Mouse (Mus musculus): ENCODE data around the gene Taf11. TPM values are rescaled to one million over a fixed set of nuclear protein-coding genes. Genes with fewer than 3 reads are reported as not detected.

Gene Taf11
- total RNA-seq (2021), result 10 to 100 TPM; 38.7 to 41.5 TPM
- long read RNA-seq, transcript Taf11-201 (5 exons, 1,220 nt), result major isoform, 14 of 19 reads
- long read RNA-seq, partial matches to known transcripts, result 1 of 19 reads
- long read RNA-seq, other reads (novel, unspliced or antisense), result 3 of 19 reads

DNA sequence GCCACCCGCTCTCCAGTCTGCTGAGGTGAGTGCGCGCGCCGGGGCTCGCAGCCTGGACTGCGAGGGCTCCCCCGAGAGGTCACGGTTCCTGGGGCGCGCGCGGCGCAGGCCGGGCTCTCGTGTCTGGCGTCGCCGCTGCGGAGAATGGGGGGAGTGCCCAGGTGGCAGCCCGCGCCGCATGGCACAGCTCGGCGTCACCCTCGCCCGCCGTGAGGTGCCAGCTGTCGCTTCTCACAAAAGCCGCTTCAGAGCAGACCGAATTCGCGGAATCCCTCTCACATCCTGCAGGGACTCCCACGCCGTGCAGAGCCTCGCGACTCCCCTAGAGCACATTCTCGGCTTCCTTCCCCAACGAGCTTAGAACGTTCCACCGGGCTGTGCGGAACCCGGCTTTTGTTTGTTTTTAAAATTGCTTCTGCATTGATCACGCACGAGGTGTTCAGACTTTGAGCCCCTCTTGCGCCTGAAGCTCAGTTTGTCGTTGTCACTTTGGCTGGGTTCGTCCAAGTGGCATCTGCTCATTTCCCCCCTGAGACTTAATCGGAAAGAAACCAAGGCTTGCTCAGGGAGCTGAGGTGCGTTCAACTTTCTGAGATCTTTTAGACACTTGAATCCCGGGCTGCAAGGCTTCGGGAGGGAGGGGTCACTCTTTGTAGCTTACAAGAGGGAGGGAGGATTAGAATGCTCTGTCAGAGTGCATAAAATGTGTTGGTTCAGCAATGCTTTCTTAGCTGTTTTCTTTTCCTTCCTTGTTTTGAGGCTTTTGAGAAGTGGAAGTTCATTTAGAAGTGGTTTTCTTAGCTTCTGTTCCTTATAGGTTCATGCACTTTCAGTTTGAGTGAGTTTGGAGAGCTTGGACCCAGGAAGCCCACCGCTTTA, at the start of gene Taf11:
TSS of gene Taf11 (minus strand) at position 223 of the 879 bp plus-strand sequence.
- peak; percentile 68 to 86 for DNase-seq (ENCODE audit: low spot score in 2 of 2)

DNA sequence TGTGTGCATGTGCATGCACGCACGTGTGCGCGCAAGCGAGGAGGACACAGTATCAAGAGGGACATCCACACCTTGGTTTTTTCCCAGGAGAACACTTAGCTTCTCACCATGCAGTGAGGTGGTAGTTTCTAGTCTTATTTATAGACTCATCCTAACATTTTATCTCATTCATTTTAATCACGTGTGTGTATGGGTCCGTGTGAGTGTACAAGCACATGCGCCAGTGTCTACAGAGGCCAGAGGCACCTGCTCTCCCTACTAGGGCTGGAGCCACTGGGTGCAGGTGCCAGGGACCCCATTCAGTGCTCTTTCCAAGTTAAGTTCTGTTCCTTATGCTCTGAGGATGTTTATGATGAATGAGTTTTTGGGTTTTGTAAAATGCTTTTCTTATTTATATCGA, 48.0 kb upstream of the Taf11 start:
- DNase-seq (ENCODE audit: low spot score in 2 of 2), result no peak

DNA sequence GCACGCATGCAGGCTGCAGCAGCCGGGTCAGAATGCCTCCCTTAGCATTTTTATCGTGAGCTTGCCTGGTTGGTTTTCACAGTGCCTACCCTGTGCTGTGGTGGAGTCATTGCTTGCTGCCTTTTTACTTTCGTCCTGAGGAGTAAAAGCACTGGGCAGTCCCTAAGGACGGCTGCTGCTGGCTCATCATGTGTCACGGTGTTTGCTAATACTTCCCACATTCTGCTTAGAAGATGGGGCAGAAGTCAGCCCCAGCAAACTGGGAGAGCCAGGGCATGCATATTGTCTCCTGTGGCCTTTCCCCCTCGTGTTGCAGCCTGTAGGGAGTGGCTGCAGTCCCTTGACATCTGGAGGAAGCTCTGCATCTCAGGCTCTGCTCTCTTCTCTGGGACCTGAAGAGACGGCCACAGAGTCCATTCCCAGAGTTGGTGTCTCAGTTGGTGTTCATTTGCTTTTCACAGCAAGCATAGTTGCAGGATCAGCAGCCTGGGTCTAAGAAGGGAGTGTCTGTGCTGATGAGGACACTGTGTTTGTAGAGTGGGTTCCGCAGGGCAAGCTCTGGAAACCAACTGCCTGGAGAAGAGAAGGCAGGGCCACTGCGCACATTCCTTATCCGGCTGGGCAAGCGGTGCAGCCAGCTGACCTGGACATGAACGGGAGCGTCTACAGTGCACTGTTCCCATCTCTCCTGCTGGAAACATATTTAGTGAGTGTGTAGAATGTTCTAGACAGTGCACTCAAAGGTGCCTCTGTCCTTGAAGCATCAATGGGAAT, 45.2 kb upstream of the Taf11 start:
- DNase-seq (ENCODE audit: low spot score in 2 of 2), result no peak

DNA sequence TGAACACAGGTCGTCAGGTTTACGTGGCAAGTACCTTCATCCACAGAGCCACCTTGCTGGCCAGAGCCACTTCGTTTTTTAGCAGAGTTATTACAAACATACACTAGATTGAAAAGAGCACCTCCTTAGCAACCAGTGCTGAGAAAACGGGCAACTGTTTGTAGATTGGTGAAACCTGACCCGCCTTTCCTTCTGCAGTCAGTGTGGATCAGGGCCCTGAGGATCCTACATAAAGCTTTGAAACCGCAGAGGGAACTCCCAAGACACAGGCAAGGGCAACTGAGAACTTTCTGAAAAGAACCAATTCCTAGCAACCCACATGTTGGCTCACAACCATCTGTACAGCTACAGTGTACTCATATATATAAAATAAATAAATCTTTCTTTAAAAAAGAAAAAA, 43.5 kb upstream of the Taf11 start:
- DNase-seq (ENCODE audit: low spot score in 2 of 2), result no peak

DNA sequence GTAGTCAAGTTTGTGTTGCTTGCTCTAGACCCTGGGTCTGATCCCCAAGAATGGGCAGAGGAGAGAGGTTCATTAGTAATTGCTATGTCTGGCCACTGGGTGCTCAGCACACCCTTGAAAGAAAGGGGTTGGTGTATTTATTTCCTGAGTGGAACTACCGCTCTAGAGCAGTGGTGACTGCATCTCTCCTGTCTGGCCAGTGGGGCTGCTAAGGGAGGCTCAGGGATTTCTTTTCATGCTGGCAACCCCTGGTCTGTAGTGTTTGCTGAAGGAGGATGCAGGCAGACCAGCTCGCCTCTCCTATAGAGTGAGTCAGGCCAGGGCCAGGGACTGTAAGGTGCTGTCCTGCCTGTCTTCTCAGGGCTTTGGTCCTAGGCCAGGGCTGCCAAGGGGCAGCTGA, 37.5 kb upstream of the Taf11 start:
- no peak for DNase-seq (ENCODE audit: low spot score in 2 of 2)

DNA sequence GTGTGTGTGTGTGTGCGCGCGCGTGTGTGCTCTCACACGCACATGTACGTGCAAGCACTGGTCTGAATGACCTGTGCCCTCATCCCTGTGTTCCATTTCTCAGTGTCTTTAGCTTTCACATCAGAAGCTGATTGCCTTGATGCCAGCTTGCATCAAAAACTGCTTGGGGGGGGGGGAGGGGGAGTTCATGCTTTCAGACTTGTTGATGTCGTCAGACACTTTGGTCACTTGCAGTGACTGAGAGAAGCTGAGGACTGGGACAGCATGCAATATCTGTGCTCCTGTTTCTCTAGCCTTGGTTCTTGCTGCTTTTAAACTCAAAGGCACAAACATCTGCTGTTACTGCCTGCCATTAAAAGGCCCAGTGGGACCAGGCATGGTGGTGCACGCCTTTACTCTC, 36.7 kb upstream of the Taf11 start:
- DNase-seq (ENCODE audit: low spot score in 2 of 2), result no peak

DNA sequence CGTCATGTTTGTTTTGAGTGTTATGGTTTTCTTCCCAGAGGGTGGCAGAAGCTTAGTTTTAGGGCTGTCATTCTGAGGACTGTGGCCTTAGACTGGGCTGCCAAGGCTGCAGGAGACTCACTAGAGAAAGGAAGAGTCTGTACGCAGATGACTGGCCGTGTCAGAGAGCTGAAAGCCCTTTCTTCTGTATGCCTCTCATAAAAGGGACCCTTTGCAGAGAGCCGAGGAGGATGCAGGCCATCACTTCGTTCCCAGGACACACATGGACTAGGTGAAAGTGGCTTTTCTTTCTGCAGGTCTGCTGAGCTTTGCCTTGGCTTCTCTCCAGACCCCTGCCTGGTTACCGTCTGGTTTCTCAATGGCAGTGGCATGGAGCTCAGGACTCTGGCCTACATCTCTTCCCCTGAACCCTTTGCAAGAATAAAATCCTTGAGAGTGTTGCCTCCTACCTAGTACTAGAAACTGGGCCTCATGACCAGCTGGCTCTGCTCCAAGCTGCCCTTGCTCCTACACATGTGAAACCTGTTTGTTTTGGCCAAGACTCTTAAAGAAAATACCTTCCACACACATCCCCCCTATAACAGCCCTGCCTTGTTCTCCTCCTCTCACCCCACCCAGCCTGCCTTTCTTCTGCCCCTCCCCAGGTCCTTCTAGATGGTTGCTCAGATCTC, 36.0 kb upstream of the Taf11 start:
- DNase-seq (ENCODE audit: low spot score in 2 of 2), result no peak

DNA sequence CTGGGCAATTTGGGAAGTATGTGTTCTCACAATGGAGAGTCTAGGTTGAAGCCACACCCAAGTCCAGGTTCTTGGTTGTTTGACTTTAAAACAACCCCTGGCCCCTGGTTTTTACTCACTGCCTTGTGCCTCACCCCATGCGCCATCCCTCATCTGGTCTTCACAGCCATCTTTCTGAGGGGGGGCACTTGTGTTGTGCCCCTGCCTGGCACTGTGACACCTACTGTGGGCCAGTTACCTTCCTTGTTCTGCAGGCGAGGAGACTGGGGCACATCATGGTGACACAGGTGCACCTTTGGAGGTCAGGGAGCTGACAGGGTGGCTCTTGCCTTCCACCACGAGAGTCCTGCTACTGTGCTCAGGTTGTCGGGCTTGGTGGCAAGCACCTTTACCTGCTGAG, 32.5 kb upstream of the Taf11 start:
- no peak for DNase-seq (ENCODE audit: low spot score in 2 of 2)

DNA sequence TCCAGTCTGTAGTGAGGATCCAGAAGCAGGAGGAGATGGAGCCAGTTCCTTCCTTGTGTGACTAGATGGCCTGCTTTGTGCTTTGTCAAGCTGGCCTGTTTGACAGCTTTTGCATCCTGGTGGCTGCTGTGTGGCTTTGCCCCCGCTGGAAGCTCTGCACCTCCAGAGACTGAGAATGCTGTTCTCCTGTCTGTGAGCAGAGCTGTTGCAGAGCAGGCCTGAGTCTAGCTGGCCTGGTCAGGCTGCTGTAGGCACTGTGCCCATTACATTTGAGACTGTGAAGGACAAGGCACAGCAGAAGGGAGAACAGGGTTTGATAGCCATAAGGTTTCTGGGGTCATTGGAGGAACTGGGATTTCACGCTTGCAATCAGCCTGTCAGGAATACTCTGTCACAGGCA, 32.1 kb upstream of the Taf11 start:
- DNase-seq (ENCODE audit: low spot score in 2 of 2), result no peak

DNA sequence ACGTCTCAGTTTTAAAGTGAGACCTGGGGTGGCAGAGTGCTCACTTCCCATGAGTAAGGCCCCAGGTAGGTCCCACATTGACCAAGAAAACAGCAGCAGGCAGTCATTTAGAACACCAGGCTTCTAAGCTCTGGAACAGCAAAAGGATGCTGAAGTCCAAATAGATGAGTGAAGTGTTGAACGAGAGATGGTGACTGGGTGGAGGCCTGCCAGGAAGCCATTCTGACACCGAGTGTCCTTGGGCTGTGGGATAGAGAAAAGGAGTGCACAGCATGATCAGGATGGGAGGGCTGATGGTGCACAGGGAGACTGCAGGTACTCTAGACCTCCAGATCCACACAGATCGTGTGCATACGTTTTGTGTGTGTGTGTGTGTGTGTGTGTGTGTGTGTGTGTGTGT, 31.5 kb upstream of the Taf11 start:
- no peak for DNase-seq (ENCODE audit: low spot score in 2 of 2)

DNA sequence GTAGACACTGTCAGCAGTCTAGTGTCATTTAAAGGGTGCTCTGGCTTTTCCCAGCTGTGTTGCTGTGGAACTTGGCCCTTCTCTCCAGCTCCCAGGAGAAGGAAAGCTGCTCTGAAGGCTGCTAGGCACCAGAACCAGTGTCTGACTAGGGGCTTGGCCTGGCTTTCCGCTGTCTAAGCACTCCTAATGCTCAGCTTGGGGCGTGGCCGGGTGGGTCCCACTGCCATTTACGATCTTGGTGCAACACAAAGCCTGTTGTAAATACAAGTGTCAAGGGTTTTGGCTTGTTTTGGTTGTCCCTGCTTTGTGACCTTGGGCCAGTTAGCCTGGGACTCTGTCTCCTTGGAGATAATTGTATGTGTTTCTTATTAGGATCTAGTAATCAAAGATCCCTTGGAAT, 30.7 kb upstream of the Taf11 start:
- no peak for DNase-seq (ENCODE audit: low spot score in 2 of 2)

DNA sequence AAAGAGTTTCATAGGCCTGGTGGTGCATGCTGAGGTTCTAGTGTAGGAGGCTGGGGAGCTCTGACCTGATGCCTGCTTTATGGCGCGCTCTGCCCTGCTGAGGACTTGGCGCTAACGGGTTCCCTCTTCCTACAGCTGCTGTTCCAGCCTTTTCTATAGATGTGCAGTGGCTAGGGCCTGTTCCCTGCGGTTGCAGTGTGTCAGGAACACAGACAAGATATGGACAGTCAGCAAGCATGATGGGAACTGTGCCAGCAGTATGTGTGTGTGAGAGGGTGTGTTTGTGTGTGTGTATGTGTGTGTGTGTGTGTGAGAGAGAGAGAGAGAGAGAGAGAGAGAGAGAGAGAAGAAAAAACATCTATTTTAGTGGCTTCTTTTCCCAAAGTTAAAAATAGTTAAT, 29.4 kb upstream of the Taf11 start:
- DNase-seq (ENCODE audit: low spot score in 2 of 2), result no peak

DNA sequence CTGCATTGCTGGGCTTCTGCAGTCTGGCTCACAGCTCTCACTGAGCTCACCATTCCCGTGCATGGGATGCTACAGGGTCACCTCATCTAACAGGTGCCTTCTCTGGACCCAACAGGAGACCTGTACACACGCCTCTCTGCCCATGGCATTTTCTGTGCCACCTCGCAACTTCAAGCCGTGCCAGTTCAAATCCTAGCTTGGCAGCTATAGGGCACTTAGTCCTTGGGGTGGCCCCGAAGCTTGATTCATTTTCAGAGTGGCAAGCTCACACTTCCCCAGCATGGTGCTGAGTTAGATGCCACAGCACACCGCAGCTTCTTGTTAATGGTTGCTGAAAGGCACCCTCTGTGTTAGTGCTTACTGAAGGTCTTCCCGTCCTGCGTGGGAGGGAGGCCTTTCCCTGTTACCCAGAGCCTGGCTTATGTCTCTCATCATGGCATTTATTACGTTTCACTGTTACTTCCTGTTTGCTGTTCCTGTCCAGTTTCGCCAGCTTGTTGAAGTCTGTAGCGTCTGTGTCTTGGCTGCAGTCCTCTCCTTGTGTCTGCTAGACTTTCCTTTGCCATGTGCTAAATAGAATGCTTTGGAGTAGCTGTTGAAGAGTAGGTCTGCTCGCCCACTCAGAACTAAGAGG, 28.6 kb upstream of the Taf11 start:
- peak in 1 of 2 experiments; percentile 29 for DNase-seq (ENCODE audit: low spot score in 2 of 2)

DNA sequence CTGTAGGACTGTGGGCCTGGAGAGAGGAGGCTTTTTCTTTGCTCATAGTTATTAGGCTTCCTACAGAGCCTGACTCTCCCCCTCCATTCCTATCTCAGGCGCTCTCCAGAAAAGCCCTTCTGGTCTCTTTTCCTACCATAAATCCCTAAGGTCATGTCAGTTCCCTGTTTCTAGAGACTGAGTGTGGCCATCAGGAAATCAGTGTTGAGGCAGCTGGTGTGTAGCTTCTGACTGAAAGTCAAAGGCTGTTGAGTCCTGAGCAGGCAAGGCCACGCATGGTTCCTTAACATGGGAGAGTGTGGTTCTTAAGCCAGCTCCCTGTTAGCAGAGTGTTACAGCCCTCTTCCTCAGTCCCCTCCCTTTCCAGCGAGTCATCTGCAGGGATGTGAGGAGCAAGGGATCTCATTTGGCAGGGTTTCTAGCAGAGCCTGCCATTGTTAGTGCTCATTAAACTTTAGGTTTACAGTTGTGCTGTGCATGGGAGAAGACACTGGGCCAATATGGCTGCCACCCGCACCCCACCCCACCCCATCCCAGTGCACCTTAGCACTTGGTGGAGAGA, 27.5 kb upstream of the Taf11 start:
- no peak for DNase-seq (ENCODE audit: low spot score in 2 of 2)

DNA sequence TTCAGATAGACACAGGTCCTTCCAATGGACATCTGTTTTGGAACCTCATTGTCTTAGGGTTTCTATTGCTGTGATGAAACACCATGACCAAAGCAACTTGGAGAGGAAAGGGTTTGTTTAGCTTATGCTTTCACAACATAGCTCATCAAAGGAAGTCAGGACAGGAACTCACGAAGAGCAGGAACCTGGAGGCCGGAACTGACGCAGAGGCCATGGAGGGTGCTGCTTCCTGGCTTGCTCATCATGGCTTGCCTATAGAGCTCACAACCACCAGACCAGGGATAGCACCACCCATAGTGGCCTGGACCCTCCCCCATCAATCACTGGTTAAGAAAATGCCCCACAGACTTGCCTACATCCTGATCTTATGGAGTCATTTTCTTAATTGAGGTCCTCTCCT, 25.4 kb upstream of the Taf11 start:
- no peak for DNase-seq (ENCODE audit: low spot score in 2 of 2)

DNA sequence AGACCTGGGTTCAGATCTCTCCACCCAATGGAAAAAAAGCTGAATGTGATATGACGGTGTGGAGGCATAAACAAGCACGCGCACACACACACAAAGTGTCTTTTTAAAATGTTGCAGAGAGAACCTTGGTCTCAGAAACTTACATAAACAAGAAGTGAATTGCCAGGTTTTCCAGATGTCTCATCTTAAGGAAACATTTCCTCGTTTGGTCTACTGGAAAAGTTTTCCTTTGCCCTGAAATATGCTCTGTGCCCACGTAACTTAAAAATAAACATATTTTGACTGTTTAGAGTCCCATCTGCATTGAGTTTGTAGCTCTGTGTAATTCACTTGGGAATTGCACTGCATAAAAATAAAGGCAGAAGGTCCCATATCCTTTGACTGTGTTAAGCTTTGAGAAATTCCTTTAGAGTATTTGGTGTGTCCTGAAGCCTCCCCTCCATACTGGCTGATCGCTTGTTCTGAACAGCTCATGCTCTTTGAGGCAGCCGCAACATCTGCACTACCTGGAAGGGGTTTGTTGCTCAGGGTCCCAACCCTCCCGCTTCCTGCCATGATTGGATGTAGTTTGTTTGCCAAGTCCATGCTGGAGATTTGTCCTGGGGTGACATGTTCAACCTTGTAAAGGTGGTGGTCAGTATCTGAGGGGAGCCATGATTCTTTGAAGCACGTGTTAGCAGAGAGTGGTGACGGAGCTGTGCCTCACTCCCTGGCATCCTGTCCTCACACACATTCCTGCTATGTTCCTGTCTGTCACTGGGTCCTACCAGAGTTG, 24.7 kb upstream of the Taf11 start:
- DNase-seq (ENCODE audit: low spot score in 2 of 2), result no peak

DNA sequence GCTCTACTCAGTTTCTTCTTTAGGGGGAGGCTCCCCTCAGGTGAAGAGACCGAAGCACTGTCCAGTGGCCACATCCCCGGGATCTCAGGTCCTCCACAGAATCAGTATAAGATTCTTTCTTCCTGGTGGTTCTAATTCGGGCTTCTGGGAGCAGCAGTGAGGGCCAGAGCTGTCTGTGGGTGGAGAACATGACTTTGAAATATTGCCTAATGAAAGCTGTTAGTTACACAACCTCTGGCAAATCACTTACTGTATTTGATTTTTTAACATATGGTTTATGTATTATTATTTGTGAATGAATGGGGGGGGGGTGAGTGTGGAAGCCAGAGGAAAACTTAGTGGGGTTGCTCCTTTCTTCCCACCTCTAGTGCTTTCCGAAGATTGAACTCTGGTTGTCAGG, 22.2 kb upstream of the Taf11 start:
- DNase-seq (ENCODE audit: low spot score in 2 of 2), result no peak

DNA sequence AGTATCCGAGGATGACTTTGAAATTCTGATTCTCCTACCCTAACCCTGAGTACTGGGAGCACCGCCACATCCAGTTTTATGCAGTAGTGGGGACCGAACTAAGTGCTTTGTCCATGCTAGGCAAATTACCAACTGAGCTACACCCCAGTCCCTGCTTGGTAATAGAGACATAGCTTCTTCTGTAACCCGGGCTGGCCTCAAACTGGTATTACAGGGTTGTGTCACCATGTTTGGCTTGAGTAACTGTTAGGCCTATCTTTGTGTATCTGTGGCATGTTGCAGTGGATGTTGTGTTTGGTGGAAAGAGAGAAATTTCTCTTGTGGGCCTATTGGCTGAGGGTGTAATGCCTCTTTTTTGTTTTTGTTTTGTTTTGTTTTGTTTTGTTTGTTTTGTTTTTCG, 20.6 kb upstream of the Taf11 start:
- no peak for DNase-seq (ENCODE audit: low spot score in 2 of 2)

DNA sequence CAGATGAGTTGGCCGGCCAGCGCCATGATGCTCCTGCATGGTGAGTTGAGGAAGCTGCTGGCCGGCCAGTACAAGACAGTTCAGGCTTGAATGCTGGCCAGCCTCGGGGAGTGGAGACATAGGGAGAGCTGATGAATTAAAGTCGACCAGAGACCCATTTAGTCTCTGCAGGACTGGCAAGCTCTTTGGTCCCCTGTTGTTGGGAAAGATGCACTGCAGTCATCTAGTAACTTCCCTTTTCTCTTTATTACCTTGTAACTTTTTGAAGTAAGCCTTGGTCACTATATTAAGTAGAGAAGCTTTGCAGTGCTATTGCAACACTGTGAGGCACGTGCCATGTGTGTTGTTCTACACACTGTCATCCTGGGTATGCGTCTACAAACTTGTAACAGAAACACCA, 15.9 kb upstream of the Taf11 start:
- DNase-seq (ENCODE audit: low spot score in 2 of 2), result no peak

DNA sequence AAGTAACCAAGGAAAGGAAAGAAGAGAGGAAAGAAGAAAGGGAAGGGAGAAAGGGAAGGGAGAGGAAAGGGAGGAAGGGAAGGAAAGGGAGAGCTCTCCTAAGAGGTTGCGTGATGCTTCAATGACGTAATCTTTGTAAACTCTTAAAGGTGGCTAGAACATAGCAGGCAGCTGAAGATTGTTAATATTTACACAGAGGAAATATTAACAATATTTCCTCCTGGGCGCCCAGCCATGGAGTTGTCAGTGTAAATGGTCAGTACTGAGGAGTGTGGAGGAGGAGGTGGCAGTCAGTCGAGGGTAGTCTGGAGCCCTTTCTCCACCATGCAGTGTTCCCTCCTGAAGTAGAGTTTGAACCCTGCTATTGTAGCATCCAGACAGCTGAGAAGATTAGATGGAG, 15.4 kb upstream of the Taf11 start:
- DNase-seq (ENCODE audit: low spot score in 2 of 2), result no peak
